Mouse (Mus musculus): Measurements from ENCODE around the gene Ccdc114. TPM values are rescaled to one million over a fixed set of nuclear protein-coding genes. Genes with fewer than 3 reads are reported as not detected.

The Ccdc114 gene
- polyA plus RNA-seq, 1 experiment from 2014 or later = 5.2 TPM

DNA sequence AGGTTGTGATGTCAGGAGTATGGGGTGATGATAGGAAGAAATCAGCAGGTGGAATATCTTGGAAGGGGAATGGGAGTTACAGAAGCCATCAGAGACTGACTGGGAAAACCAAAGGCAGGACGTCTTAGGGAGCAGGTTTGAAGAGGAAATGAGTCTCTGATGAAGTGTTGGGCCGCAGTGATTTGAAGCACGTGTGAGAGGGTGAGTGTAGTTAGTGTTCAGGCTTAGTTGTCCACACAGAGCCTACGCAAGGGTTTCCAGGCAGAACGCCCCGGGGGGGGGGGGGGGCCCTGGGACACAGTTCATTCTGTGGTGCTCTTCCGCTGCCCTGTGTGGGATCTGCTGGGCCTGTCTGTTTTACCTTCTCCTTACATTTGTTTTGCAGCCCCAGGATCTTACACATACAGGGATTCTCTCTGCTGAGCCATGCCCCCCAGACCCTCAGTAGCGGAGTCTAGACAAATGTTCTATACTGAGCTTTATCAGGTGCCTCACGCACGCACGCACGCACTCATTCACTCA lies 21.3 kb upstream of the Ccdc114 start:
- WGBS = 77% methylated on average over 12 of the region's 12 CpGs
- H3K9me3 ChIP-seq = 0 out of 2 replicates have a peak, but pooled peaks cover 4% of the 10 kb centered on the region
- peaks cover 5% of the 10 kb centered on the region for H3K36me3 ChIP-seq (replicated peaks)
- no peak overlapping the region for H3K4me3 ChIP-seq
- H3K27me3 ChIP-seq (ENCODE audit: poor library complexity, severe bottlenecking) = no peaks in the 10 kb centered on the region
- peaks cover 6% of the 10 kb centered on the region for H3K4me1 ChIP-seq
- no peak for DNase-seq (ENCODE audit: extremely low spot score, low spot score)
- no peak overlapping the region for H3K27ac ChIP-seq

DNA sequence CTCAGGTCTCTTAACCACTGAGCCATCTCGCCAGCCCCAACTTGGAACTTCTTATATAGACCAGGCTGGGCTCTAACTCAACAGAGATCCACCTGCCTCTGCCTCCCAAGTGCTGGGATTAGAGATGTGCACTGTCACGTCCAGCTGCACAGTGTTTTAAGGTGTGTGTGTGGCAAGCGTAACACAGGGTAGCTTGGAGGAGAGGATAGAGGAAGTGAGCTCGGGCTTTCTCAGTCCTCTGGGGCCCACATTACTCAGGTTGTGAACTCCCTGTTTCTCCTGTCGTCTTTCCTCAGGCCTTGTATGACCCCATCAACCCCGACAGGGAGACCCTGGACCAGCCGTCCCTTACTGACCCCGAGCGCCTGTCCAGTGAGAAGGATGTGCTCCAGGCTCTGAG lies 17.2 kb upstream of the Ccdc114 start:
- Histone ChIP-seq H3K9me3 (peaks cover 11% of the 10 kb centered on the region), H3K27ac (no peak overlapping the region), H3K36me3 (replicated peaks) (peaks cover 37% of the 10 kb centered on the region), H3K4me3 (no peak overlapping the region), H3K4me1 (no peaks in the 10 kb centered on the region), H3K27me3 (ENCODE audit: poor library complexity, severe bottlenecking) (no peaks in the 10 kb centered on the region)
- 93% methylated on average over 9 of the region's 9 CpGs for WGBS
- DNase-seq (ENCODE audit: extremely low spot score, low spot score) = no peak

DNA sequence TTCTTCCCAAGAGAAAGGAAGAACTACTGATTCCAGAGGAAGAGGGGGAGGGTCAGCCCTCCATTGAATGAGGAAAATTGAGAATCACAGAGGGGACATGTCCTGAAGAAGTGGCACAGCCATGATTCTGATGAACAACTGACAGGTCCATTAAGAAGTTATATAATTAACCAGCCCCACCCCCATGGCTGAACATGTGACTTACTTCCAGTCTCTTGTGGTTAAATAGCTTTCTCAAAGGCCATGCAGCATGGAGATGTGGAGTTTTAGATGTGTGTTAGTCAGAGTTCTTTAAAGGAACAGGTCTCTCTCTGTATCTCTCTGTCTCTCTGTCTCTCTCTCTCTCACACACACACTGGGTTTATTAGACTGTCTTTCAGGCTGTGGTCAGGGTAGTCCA lies 15.5 kb upstream of the Ccdc114 start:
- Histone ChIP-seq H3K9me3 (peaks cover 11% of the 10 kb centered on the region), H3K27me3 (ENCODE audit: poor library complexity, severe bottlenecking) (no peaks in the 10 kb centered on the region), H3K4me3 (no peak overlapping the region), H3K4me1 (no peaks in the 10 kb centered on the region), H3K36me3 (replicated peaks) (peaks cover 43% of the 10 kb centered on the region), H3K27ac (no peak overlapping the region)
- DNase-seq (ENCODE audit: extremely low spot score, low spot score) = no peak

DNA sequence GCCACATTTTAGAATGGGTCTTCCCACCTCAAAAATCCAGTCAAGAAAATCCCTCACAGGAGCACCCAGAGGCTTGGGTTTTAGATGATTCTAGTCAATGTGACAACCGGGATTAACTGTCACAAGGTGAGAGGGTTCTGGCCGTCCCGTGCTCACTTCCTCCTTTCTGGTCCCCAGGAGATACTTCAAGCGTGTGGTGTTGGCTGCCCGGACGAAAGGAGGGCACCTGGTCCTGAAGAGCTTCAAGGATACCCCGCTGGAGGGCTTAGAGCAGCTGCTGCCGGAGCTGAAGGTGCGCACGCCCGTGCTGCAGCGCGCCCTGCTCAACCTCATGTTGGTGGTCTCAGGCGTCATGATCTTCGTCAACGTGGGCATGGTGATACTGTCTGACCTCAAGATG lies 14.7 kb upstream of the Ccdc114 start:
- H3K27ac ChIP-seq = no peak overlapping the region
- H3K9me3 ChIP-seq = peaks cover 7% of the 10 kb centered on the region
- no peak for DNase-seq (ENCODE audit: extremely low spot score, low spot score)
- no peak overlapping the region for H3K4me3 ChIP-seq
- H3K27me3 ChIP-seq (ENCODE audit: poor library complexity, severe bottlenecking) = no peaks in the 10 kb centered on the region
- WGBS = 97% methylated on average over 16 of the region's 16 CpGs
- peaks cover 49% of the 10 kb centered on the region for H3K36me3 ChIP-seq (replicated peaks)
- no peaks in the 10 kb centered on the region for H3K4me1 ChIP-seq

DNA sequence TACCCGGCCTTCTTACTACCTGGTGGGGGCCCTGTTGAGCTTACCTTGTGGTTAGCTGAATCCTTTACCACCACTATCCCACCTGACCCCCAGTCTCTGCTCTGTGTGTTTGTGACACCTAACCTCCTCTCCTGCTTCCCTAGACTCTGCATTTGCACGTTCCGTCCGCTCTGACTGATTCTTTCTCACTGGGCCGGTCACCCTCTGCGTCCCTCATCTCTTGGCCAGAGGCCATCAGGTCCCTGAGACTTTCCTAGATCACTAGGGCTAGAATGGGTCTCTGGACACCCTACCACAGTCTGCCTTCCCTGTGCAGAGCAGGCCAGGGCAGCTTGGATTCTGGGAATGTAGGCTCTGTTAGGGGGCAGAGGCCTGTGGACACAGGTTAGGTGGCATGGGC lies 9.8 kb upstream of the Ccdc114 start:
- no peak overlapping the region for H3K4me3 ChIP-seq
- WGBS = 88% methylated on average over 6 of the region's 6 CpGs
- no peak overlapping the region for H3K27ac ChIP-seq
- H3K4me1 ChIP-seq = peaks cover 25% of the 10 kb centered on the region
- peaks cover 35% of the 10 kb centered on the region for H3K36me3 ChIP-seq (replicated peaks)
- peaks cover 7% of the 10 kb centered on the region for H3K9me3 ChIP-seq
- no peaks in the 10 kb centered on the region for H3K27me3 ChIP-seq (ENCODE audit: poor library complexity, severe bottlenecking)
- DNase-seq (ENCODE audit: extremely low spot score, low spot score) = no peak

DNA sequence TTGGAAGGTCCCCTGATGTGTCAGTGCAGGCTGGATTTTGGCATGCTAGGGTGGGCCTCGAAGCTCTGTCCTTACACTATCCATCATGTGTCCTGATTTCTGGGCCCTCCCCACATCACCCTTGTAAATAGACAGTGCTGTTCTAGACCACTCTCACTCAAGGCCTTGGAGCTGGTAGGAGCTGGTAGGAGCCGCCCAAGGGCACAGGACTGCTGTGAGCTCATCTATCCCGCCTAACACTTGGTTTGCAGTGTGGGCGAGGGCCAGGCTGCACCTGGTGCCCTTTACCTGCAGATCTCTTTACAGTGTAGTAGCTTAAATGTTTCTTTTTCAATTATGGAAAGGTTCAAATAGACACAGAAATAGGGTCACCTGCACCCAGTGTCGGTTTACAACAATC lies 8.9 kb upstream of the Ccdc114 start:
- Histone ChIP-seq H3K27me3 (ENCODE audit: poor library complexity, severe bottlenecking) (peaks cover 5% of the 10 kb centered on the region), H3K36me3 (replicated peaks) (peaks cover 26% of the 10 kb centered on the region), H3K4me1 (peaks cover 25% of the 10 kb centered on the region), H3K9me3 (peaks cover under 1% of the 10 kb centered on the region), H3K27ac (no peak overlapping the region), H3K4me3 (no peak overlapping the region)
- DNase-seq (ENCODE audit: extremely low spot score, low spot score) = no peak
- whole genome bisulfite sequencing = 88% methylated on average over 5 of the region's 5 CpGs

DNA sequence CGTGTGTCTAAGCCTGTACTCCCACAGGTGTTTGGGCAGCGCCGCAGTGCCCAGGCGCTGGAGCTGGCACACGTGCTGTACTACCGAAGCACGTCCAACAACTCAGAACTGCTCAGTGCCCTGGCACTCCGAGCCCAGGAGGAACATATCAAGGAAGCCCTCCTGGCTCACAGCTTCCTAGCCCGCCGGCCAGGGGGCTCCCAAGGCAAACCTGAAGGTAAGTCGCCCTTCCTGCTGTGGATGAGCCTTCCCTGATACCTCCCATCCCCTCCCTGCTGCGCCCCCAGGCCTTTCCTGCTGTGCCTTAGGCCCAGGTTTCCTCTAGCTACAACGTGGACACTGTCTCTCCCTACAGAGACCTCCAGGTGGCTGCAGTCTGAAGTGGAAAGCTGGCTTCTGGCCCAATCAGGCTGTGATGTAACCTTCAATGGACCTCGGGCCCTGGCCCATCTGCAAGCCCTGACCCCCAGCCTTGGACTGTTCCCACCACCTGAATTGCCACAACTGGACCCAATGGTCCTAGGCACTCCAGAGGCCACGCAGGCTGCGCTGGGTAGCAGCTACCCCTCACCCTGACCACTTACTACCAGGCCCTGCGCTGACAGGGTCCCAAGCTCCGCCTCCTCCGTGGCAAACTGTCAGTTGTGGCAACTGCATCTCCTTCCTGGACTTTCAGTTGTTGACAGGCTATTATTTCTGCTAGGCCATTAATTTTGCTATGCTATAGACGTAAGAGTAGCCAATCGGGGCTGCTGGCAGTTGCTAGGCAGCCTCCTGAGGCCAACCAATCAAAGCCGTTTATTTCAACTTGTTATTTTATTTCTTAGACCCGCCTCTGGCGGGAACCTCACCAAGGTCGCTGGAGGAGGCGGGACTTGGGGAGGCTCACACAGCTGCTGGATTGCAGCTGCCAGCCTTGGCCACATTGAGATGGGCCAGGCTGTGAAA lies 7.5 kb upstream of the Ccdc114 start:
- Histone ChIP-seq H3K27ac (peak overlapping the region; percentile 79), H3K4me3 (peak overlapping the region; percentile 43), H3K9me3 (no peaks in the 10 kb centered on the region), H3K27me3 (ENCODE audit: poor library complexity, severe bottlenecking) (peaks cover 17% of the 10 kb centered on the region), H3K36me3 (replicated peaks) (peaks cover 13% of the 10 kb centered on the region), H3K4me1 (peaks cover 36% of the 10 kb centered on the region)
- peak; percentile 63 for DNase-seq (ENCODE audit: extremely low spot score, low spot score)
- 39% methylated on average over 26 of the region's 26 CpGs for WGBS

DNA sequence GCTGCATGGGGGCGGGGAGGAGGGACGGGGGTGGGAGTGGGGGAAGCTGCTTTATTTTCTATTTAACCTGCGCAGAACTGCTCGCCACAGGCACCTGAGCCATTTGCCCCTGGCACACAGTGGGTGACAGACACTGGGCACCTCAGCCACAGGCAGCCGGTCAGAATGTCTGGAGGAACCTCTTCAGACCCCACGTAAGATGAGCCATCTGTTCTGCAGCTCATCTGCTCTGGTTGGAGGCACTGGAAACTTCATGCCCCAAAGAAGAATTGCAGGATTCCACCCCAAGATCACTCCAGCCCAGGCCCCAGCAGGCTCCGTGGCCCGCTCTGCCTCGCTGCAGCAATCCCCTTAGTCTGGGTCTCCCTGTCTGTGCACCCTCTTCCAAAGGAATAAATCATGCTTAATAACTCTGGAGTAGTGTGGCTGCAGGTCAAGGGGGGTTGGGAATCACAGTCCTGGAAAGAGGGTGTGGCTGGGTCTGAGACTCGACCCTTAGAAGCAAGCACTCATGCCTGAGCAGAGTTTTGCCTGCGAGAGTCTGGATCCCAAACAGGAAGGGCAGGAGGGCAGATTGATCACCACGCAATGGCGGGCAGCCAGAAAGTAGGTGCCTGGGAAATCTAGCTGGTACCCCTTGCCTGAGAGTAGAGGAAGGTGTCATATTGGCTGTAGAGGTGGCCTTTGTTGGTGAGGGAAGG lies 6.7 kb upstream of the Ccdc114 start:
- peaks cover 41% of the 10 kb centered on the region for H3K4me1 ChIP-seq
- H3K27me3 ChIP-seq (ENCODE audit: poor library complexity, severe bottlenecking) = peaks cover 23% of the 10 kb centered on the region
- no peak for DNase-seq (ENCODE audit: extremely low spot score, low spot score)
- H3K9me3 ChIP-seq = no peaks in the 10 kb centered on the region
- WGBS = 48% methylated on average over 13 of the region's 13 CpGs
- peak overlapping the region; percentile 43 for H3K4me3 ChIP-seq
- peak overlapping the region; percentile 79 for H3K27ac ChIP-seq
- peaks cover 12% of the 10 kb centered on the region for H3K36me3 ChIP-seq (replicated peaks)

DNA sequence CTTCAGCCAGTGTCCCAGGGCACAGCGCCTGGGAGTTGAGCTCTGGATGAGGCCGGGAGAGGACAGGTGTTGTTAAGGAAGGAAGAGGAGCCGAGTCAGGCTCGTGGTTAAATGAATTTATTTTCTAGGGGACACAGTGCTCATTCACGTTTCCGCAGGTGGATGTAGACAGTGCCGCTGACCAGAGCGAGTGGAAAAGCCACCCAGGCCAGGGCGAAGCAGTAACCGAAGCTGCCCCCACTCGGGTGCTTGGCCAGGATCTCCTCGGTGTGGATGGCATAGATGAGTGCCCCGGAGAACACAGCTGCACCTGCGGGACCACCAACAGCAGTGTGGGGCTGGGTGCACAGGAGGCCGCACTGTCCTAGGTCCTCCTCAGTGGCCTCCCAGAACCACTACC lies 5.9 kb upstream of the Ccdc114 start:
- peaks cover 48% of the 10 kb centered on the region for H3K4me1 ChIP-seq
- H3K27me3 ChIP-seq (ENCODE audit: poor library complexity, severe bottlenecking) = peaks cover 25% of the 10 kb centered on the region
- WGBS = 93% methylated on average over 15 of the region's 15 CpGs
- H3K36me3 ChIP-seq (replicated peaks) = peaks cover 11% of the 10 kb centered on the region
- H3K27ac ChIP-seq = peak overlapping the region; percentile 79
- H3K9me3 ChIP-seq = no peaks in the 10 kb centered on the region
- H3K4me3 ChIP-seq = no peak overlapping the region
- DNase-seq (ENCODE audit: extremely low spot score, low spot score) = no peak

DNA sequence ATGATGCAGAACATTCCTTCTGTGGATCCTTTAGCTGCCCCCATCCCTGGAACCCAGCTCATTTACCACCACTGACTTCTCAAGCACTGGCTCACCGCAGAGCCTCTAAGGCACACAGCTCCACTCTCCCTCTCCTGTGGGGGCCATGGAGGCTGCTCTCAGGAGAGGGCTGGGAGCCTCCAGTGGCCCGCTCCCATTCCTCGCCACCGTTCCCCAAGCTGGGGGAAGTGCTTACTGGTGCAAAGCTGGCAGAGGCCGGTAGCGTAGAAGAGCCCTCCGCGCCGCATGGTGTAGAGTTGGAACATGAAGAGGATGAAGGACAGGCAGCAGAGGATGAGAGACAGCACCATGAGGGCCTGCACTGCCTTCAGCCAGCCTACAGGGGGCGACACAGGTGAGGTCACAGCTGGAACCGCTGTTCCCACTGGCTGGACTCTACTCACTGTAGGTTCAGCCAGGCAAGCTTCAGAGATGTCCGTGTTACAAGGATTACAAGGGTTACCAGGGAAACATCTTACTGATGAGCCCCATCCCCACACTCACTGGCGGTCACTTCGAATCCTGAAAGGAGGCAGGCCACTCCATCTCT lies 4.7 kb upstream of the Ccdc114 start:
- no peak overlapping the region for H3K27ac ChIP-seq
- no peak overlapping the region for H3K4me3 ChIP-seq
- no peaks in the 10 kb centered on the region for H3K9me3 ChIP-seq
- no peak for DNase-seq (ENCODE audit: extremely low spot score, low spot score)
- 57% methylated on average over 14 of the region's 14 CpGs for WGBS
- peaks cover 30% of the 10 kb centered on the region for H3K27me3 ChIP-seq (ENCODE audit: poor library complexity, severe bottlenecking)
- H3K4me1 ChIP-seq = peaks cover 61% of the 10 kb centered on the region
- H3K36me3 ChIP-seq (replicated peaks) = no peaks in the 10 kb centered on the region

DNA sequence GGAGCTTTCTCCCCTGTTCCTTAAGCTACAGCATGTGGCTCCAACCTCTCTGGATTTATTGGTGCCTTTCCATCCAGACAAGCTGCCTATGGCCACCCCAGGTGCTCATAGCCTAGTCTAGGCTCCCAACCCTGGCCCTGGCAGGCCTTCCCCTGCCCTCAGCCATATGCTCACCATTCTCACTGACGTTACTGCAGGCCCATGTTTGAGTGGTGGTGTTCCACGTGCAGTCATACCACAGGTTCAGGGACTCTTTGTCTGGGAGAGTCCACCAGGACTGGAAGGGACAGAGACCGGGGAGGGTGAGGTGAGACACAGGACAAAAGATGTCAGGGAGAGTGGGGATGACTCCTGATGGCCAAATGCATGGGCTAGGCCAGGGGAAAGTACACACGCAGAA lies 4.1 kb upstream of the Ccdc114 start:
- no peaks in the 10 kb centered on the region for H3K9me3 ChIP-seq
- DNase-seq (ENCODE audit: extremely low spot score, low spot score) = no peak
- H3K27ac ChIP-seq = peak overlapping the region; percentile 36
- H3K36me3 ChIP-seq (replicated peaks) = no peaks in the 10 kb centered on the region
- WGBS = 82% methylated on average over 4 of the region's 4 CpGs
- H3K4me1 ChIP-seq = peaks cover 66% of the 10 kb centered on the region
- H3K27me3 ChIP-seq (ENCODE audit: poor library complexity, severe bottlenecking) = peaks cover 31% of the 10 kb centered on the region
- no peak overlapping the region for H3K4me3 ChIP-seq

DNA sequence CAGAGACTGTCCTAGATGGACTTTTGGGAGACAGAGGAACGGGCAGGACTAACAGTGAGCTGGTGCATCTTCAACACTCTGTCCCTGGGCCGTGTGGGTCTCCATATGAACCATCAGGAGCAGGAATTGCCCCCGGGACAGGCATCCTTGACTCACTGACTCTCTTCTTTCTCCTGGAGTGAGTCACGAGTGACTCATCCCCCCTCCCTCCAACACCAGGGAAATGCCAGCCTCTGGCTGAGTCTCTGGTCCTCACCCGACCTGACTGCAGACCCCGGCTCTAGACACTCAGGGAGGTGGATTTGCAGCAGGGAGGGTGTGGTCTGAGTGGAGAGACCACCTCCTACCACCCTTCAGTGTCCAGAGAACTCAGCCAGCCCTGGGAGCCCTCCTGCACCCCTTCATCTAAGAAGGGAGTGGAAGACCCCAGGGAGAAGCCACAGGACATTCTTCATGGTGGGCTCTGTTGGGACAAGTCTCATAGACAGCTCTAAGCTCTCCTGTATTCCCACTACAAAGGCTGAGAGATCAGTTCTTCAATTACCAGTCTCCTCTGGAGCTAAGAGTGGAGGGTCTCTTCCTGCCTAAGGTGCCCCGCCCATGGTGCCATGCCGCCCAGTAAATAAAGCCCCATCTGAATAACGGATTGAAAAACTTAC lies 3.2 kb upstream of the Ccdc114 start:
- DNase-seq (ENCODE audit: extremely low spot score, low spot score) = no peak
- Histone ChIP-seq H3K36me3 (replicated peaks) (no peaks in the 10 kb centered on the region), H3K9me3 (peaks cover 5% of the 10 kb centered on the region; the same call in 1 of the 2 replicates), H3K27ac (peak overlapping the region; percentile 36; the same call in 1 of the 2 replicates), H3K4me1 (peaks cover 63% of the 10 kb centered on the region), H3K4me3 (peak overlapping the region; percentile 8; the same call in 1 of the 2 replicates), H3K27me3 (ENCODE audit: poor library complexity, severe bottlenecking) (peaks cover 31% of the 10 kb centered on the region)
- 67% methylated on average over 9 of the region's 9 CpGs for WGBS

Measured in forebrain, embryonic 10.5 days (tissue).